Mouse (Mus musculus): ENCODE data around the gene Itga9. TPM values are rescaled to one million over a fixed set of nuclear protein-coding genes. Genes with fewer than 3 reads are reported as not detected.

The Itga9 gene
- polyA plus RNA-seq, 1 experiment: not detected

GRCm38 (mm10) chr9:118784621-118785020 is 178.1 kb downstream of the Itga9 start:
- Histone ChIP-seq H3K36me3 (ENCODE audit: control insufficient read depth, insufficient read depth) (no peaks in the 10 kb centered on the region), H3K4me3 (ENCODE audit: insufficient read depth, poor library complexity, severe bottlenecking) (no peak overlapping the region), H3K79me2 (ENCODE audit: control insufficient read depth, insufficient read depth) (no peaks in the 10 kb centered on the region), H3K79me3 (ENCODE audit: low read depth) (no peaks in the 10 kb centered on the region), H3K27me3 (ENCODE audit: control insufficient read depth, insufficient read depth, insufficient read length) (no peaks in the 10 kb centered on the region), H3ac (ENCODE audit: control insufficient read depth, insufficient read length, low read depth) (no peak overlapping the region)
- TF ChIP-seq MYOG (IDR thresholded peaks at IDR 0.05; ENCODE audit: control insufficient read depth, extremely low read depth, insufficient read length) (no peak), MAX (IDR thresholded peaks at IDR 0.05) (no peak), CTCF (IDR thresholded peaks at IDR 0.05; ENCODE audit: control insufficient read depth, insufficient read depth, insufficient read length) (no peak), MYOD1 (IDR thresholded peaks at IDR 0.05; ENCODE audit: control insufficient read depth, insufficient read length, low read depth) (no peak), USF1 (IDR thresholded peaks at IDR 0.05; ENCODE audit: low read depth) (no peak), CEBPB (IDR thresholded peaks at IDR 0.05; ENCODE audit: low read depth) (no peak)

GRCm38 (mm10) chr9:118785816-118786215 is 179.3 kb downstream of the Itga9 start:
- Histone ChIP-seq H3K79me3 (ENCODE audit: low read depth) (no peaks in the 10 kb centered on the region), H3K36me3 (ENCODE audit: control insufficient read depth, insufficient read depth) (no peaks in the 10 kb centered on the region), H3K27me3 (ENCODE audit: control insufficient read depth, insufficient read depth, insufficient read length) (no peaks in the 10 kb centered on the region), H3K79me2 (ENCODE audit: control insufficient read depth, insufficient read depth) (no peaks in the 10 kb centered on the region), H3ac (ENCODE audit: control insufficient read depth, insufficient read length, low read depth) (no peak overlapping the region), H3K4me3 (ENCODE audit: insufficient read depth, poor library complexity, severe bottlenecking) (no peak overlapping the region)
- TF ChIP-seq CTCF (IDR thresholded peaks at IDR 0.05; ENCODE audit: control insufficient read depth, insufficient read depth, insufficient read length): no peak
- no peak for TF ChIP-seq MAX (IDR thresholded peaks at IDR 0.05)
- no peak for TF ChIP-seq FOSL1 (IDR thresholded peaks at IDR 0.05; ENCODE audit: insufficient read depth, low read length, poor library complexity, severe bottlenecking)
- no peak for TF ChIP-seq MYOG (IDR thresholded peaks at IDR 0.05; ENCODE audit: control insufficient read depth, extremely low read depth, insufficient read length)
- TF ChIP-seq MYOD1 (IDR thresholded peaks at IDR 0.05; ENCODE audit: control insufficient read depth, insufficient read length, low read depth): no peak
- no peak for TF ChIP-seq CEBPB (IDR thresholded peaks at IDR 0.05; ENCODE audit: low read depth)
- TF ChIP-seq USF1 (IDR thresholded peaks at IDR 0.05; ENCODE audit: low read depth): no peak

GRCm38 (mm10) chr9:118788869-118789281 is 182.4 kb downstream of the Itga9 start:
- Histone ChIP-seq H3K36me3 (ENCODE audit: control insufficient read depth, insufficient read depth) (no peaks in the 10 kb centered on the region), H3K27me3 (ENCODE audit: control insufficient read depth, insufficient read depth, insufficient read length) (no peaks in the 10 kb centered on the region), H3K79me2 (ENCODE audit: control insufficient read depth, insufficient read depth) (no peaks in the 10 kb centered on the region), H3K4me3 (ENCODE audit: insufficient read depth, poor library complexity, severe bottlenecking) (no peak overlapping the region), H3K79me3 (ENCODE audit: low read depth) (no peaks in the 10 kb centered on the region), H3ac (ENCODE audit: control insufficient read depth, insufficient read length, low read depth) (no peak overlapping the region)
- no peak for TF ChIP-seq CEBPB (IDR thresholded peaks at IDR 0.05; ENCODE audit: low read depth)
- no peak for TF ChIP-seq USF1 (IDR thresholded peaks at IDR 0.05; ENCODE audit: low read depth)
- TF ChIP-seq MYOD1 (IDR thresholded peaks at IDR 0.05; ENCODE audit: control insufficient read depth, insufficient read length, low read depth): no peak
- no peak for TF ChIP-seq MYOG (IDR thresholded peaks at IDR 0.05; ENCODE audit: control insufficient read depth, extremely low read depth, insufficient read length)
- no peak for TF ChIP-seq CTCF (IDR thresholded peaks at IDR 0.05; ENCODE audit: control insufficient read depth, insufficient read depth, insufficient read length)
- no peak for TF ChIP-seq MAX (IDR thresholded peaks at IDR 0.05)
- no peak for TF ChIP-seq FOSL1 (IDR thresholded peaks at IDR 0.05; ENCODE audit: insufficient read depth, low read length, poor library complexity, severe bottlenecking)

GRCm38 (mm10) chr9:118791231-118791630 is 184.7 kb downstream of the Itga9 start:
- H3K36me3 ChIP-seq (ENCODE audit: control insufficient read depth, insufficient read depth): no peaks in the 10 kb centered on the region
- H3K79me2 ChIP-seq (ENCODE audit: control insufficient read depth, insufficient read depth): no peaks in the 10 kb centered on the region
- H3K79me3 ChIP-seq (ENCODE audit: low read depth): no peaks in the 10 kb centered on the region
- no peak overlapping the region for H3ac ChIP-seq (ENCODE audit: control insufficient read depth, insufficient read length, low read depth)
- no peaks in the 10 kb centered on the region for H3K27me3 ChIP-seq (ENCODE audit: control insufficient read depth, insufficient read depth, insufficient read length)
- H3K4me3 ChIP-seq (ENCODE audit: insufficient read depth, poor library complexity, severe bottlenecking): no peak overlapping the region
- no peak for TF ChIP-seq CTCF (IDR thresholded peaks at IDR 0.05; ENCODE audit: control insufficient read depth, insufficient read depth, insufficient read length)
- TF ChIP-seq USF1 (IDR thresholded peaks at IDR 0.05; ENCODE audit: low read depth): no peak
- TF ChIP-seq MAX (IDR thresholded peaks at IDR 0.05): no peak
- TF ChIP-seq MYOG (IDR thresholded peaks at IDR 0.05; ENCODE audit: control insufficient read depth, extremely low read depth, insufficient read length): no peak

GRCm38 (mm10) chr9:118793151-118793785 is 186.8 kb downstream of the Itga9 start:
- no peaks in the 10 kb centered on the region for H3K36me3 ChIP-seq (ENCODE audit: control insufficient read depth, insufficient read depth)
- H3ac ChIP-seq (ENCODE audit: control insufficient read depth, insufficient read length, low read depth): no peak overlapping the region
- H3K79me3 ChIP-seq (ENCODE audit: low read depth): no peaks in the 10 kb centered on the region
- TF ChIP-seq USF1 (IDR thresholded peaks at IDR 0.05; ENCODE audit: low read depth) (no peak), CTCF (IDR thresholded peaks at IDR 0.05; ENCODE audit: control insufficient read depth, insufficient read depth, insufficient read length) (no peak)
- no peaks in the 10 kb centered on the region for H3K79me2 ChIP-seq (ENCODE audit: control insufficient read depth, insufficient read depth)
- no peaks in the 10 kb centered on the region for H3K27me3 ChIP-seq (ENCODE audit: control insufficient read depth, insufficient read depth, insufficient read length)
- no peak overlapping the region for H3K4me3 ChIP-seq (ENCODE audit: insufficient read depth, poor library complexity, severe bottlenecking)

- Histone ChIP-seq H3K79me2 (ENCODE audit: control insufficient read depth, insufficient read depth) (no peaks in the 10 kb centered on the region), H3K27me3 (ENCODE audit: control insufficient read depth, insufficient read depth, insufficient read length) (no peaks in the 10 kb centered on the region), H3K36me3 (ENCODE audit: control insufficient read depth, insufficient read depth) (no peaks in the 10 kb centered on the region), H3K4me3 (ENCODE audit: insufficient read depth, poor library complexity, severe bottlenecking) (no peak overlapping the region), H3ac (ENCODE audit: control insufficient read depth, insufficient read length, low read depth) (no peak overlapping the region), H3K79me3 (ENCODE audit: low read depth) (no peaks in the 10 kb centered on the region)
- TF ChIP-seq CEBPB (IDR thresholded peaks at IDR 0.05; ENCODE audit: low read depth) (no peak), MYOG (IDR thresholded peaks at IDR 0.05; ENCODE audit: control insufficient read depth, extremely low read depth, insufficient read length) (no peak), MAX (IDR thresholded peaks at IDR 0.05) (no peak), CTCF (IDR thresholded peaks at IDR 0.05; ENCODE audit: control insufficient read depth, insufficient read depth, insufficient read length) (no peak), USF1 (IDR thresholded peaks at IDR 0.05; ENCODE audit: low read depth) (no peak)
These were observed 188.2 kb downstream of the Itga9 start for GRCm38 (mm10) chr9:118794668-118795067.
